Mouse (Mus musculus): ENCODE results near the gene 6430531B16Rik. TPM values are rescaled to one million over a fixed set of nuclear protein-coding genes. Genes with fewer than 3 reads are reported as not detected.

Gene 6430531B16Rik
- polyA plus RNA-seq, 2 experiments = not detected

DNA sequence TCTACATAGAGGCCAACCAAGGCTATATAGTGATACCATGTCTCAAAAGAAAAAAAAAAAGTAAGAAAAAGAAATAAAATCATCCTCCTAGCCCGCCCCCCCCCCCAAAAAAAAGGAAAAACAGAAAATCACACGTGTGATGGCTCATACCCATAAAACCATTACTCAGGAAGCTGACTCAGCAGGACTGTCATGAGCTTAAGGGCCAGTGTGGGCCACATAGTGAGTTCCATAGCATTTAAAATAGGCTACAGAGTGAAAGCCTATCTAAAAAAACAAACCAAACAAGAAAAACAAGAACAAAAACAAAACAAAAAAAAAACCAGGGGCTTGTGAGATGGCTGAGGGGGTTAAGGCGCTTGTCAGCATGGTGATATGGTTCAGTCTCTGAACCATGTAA is 2.2 kb upstream of the 6430531B16Rik start:
- TF ChIP-seq CTCF (IDR thresholded peaks at IDR 0.05; ENCODE audit: low read depth) (no peak), EP300 (IDR thresholded peaks at IDR 0.05; ENCODE audit: low read depth) (no peak)
- H3K9ac ChIP-seq (replicated peaks) = no peak overlapping the region
- H3K4me3 ChIP-seq (ENCODE audit: insufficient read depth in 1 of 2, low read depth in 2 of 2, low read length in 2 of 2) = no peak overlapping the region
- no peaks in the 10 kb centered on the region; the same call in 1 of the 2 replicates for H3K27me3 ChIP-seq (ENCODE audit: control insufficient read depth, insufficient read depth, low read length)
- peaks cover 0 to 4% of the 10 kb centered on the region in 2 experiments; a peak in 2 of 4 replicates for H3K4me1 ChIP-seq (replicated peaks; ENCODE audit: control insufficient read depth in 2 of 2, insufficient read depth in 2 of 2, low read length in 1 of 2)
- no peaks in the 10 kb centered on the region for H3K36me3 ChIP-seq (replicated peaks; ENCODE audit: control insufficient read depth, insufficient read depth, low read depth)
- no peaks in the 10 kb centered on the region for H3K9me3 ChIP-seq (ENCODE audit: control insufficient read depth, low read length)
- no peak for DNase-seq (ENCODE audit: low read depth in 3 of 3, low spot score in 3 of 3)
- whole genome bisulfite sequencing (ENCODE audit: insufficient replicate concordance) = 36% methylated on average over 3 of the region's 3 CpGs
- ATAC-seq (ENCODE audit: insufficient read depth) = no peak
- H3K27ac ChIP-seq = no peak overlapping the region
- no peak overlapping the region for H3K4me2 ChIP-seq (ENCODE audit: low read depth)

DNA sequence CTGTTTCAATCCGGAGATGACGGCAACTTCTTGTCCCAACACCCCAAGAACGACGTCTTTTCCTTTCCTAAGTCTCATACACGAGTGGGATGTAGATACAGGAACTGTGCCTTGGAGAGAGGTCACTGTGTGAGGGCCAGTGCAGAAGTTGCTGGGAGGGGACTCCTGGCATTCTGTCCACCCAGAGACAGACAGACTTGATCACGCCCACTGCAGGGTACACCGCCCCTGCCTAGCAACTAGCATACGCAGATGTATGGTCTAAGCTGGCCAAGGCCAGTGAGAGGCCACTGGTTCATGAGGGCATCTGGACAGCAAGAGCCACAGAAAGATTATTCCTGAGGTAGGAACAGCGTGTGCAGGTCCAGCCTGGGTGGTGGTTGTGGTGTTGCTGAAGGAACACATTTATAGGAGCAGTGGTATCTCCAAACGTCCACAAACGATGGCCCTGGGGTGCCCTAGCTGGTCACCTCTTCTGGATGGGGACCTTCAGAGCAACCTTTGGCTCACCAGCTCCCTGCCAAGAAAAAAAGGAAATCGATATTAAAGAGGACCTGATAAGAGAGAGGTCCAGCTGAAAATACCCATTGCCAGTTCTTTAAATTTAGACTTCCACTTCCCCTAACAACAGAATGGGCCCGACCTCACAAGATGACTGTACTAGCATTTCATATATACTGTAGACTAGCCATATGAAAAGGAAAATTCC is 610 bp upstream of the 6430531B16Rik start:
- Histone ChIP-seq H3K27ac (no peak overlapping the region), H3K27me3 (ENCODE audit: control insufficient read depth, insufficient read depth, low read length) (no peaks in the 10 kb centered on the region; the same call in 1 of the 2 replicates), H3K36me3 (replicated peaks; ENCODE audit: control insufficient read depth, insufficient read depth, low read depth) (no peaks in the 10 kb centered on the region), H3K4me1 (replicated peaks; ENCODE audit: control insufficient read depth in 2 of 2, insufficient read depth in 2 of 2, low read length in 1 of 2) (peaks cover 0 to 6% of the 10 kb centered on the region in 2 experiments; a peak in 2 of 4 replicates), H3K4me3 (ENCODE audit: insufficient read depth in 1 of 2, low read depth in 2 of 2, low read length in 2 of 2) (peak overlapping the region; percentile 26 to 53; a peak in 2 of 4 replicates), H3K4me2 (ENCODE audit: low read depth) (peak overlapping the region; percentile 72), H3K9me3 (ENCODE audit: control insufficient read depth, low read length) (no peaks in the 10 kb centered on the region), H3K9ac (replicated peaks) (no peak overlapping the region)
- WGBS (ENCODE audit: insufficient replicate concordance) = 30% methylated on average over 13 of the region's 13 CpGs
- ATAC-seq (ENCODE audit: insufficient read depth) = peak; percentile 41; the same call in 1 of the 2 replicates
- no peak for DNase-seq (ENCODE audit: low read depth in 3 of 3, low spot score in 3 of 3)
- TF ChIP-seq CTCF (IDR thresholded peaks at IDR 0.05; ENCODE audit: low read depth) (no peak), EP300 (IDR thresholded peaks at IDR 0.05; ENCODE audit: low read depth) (no peak)

- Histone ChIP-seq H3K4me2 (ENCODE audit: low read depth) (no peak overlapping the region), H3K9me3 (ENCODE audit: control insufficient read depth, low read length) (no peaks in the 10 kb centered on the region), H3K4me1 (replicated peaks; ENCODE audit: control insufficient read depth in 2 of 2, insufficient read depth in 2 of 2, low read length in 1 of 2) (peaks cover 0 to 6% of the 10 kb centered on the region in 2 experiments; a peak in 2 of 4 replicates), H3K27me3 (ENCODE audit: control insufficient read depth, insufficient read depth, low read length) (no peaks in the 10 kb centered on the region; the same call in 1 of the 2 replicates), H3K4me3 (ENCODE audit: insufficient read depth in 1 of 2, low read depth in 2 of 2, low read length in 2 of 2) (no peak overlapping the region), H3K36me3 (replicated peaks; ENCODE audit: control insufficient read depth, insufficient read depth, low read depth) (no peaks in the 10 kb centered on the region), H3K27ac (no peak overlapping the region), H3K9ac (replicated peaks) (no peak overlapping the region)
- TF ChIP-seq CTCF (IDR thresholded peaks at IDR 0.05; ENCODE audit: low read depth) (no peak), EP300 (IDR thresholded peaks at IDR 0.05; ENCODE audit: low read depth) (no peak)
- no peak for ATAC-seq (ENCODE audit: insufficient read depth)
- 58% methylated on average over 5 of the region's 5 CpGs for WGBS (ENCODE audit: insufficient replicate concordance)
- DNase-seq (ENCODE audit: low read depth in 3 of 3, low spot score in 3 of 3) = no peak
These were observed 3.1 kb downstream of the 6430531B16Rik start for GRCm38 (mm10) chr7:139975471-139975870.

GRCm38 (mm10) chr7:139974307-139974706 is 4.2 kb downstream of the 6430531B16Rik start:
- no peak overlapping the region for H3K9ac ChIP-seq (replicated peaks)
- 22% methylated on average over 10 of the region's 10 CpGs for WGBS (ENCODE audit: insufficient replicate concordance)
- no peak for TF ChIP-seq CTCF (IDR thresholded peaks at IDR 0.05; ENCODE audit: low read depth)
- TF ChIP-seq EP300 (IDR thresholded peaks at IDR 0.05; ENCODE audit: low read depth) = no peak
- H3K36me3 ChIP-seq (replicated peaks; ENCODE audit: control insufficient read depth, insufficient read depth, low read depth) = no peaks in the 10 kb centered on the region
- no peak overlapping the region for H3K27ac ChIP-seq
- ATAC-seq (ENCODE audit: insufficient read depth) = no peak
- DNase-seq (ENCODE audit: low read depth in 3 of 3, low spot score in 3 of 3) = no peak
- peaks cover 0 to 6% of the 10 kb centered on the region in 2 experiments; a peak in 2 of 4 replicates for H3K4me1 ChIP-seq (replicated peaks; ENCODE audit: control insufficient read depth in 2 of 2, insufficient read depth in 2 of 2, low read length in 1 of 2)
- no peaks in the 10 kb centered on the region for H3K9me3 ChIP-seq (ENCODE audit: control insufficient read depth, low read length)
- H3K27me3 ChIP-seq (ENCODE audit: control insufficient read depth, insufficient read depth, low read length) = no peaks in the 10 kb centered on the region; the same call in 1 of the 2 replicates
- no peak overlapping the region for H3K4me3 ChIP-seq (ENCODE audit: insufficient read depth in 1 of 2, low read depth in 2 of 2, low read length in 2 of 2)
- no peak overlapping the region for H3K4me2 ChIP-seq (ENCODE audit: low read depth)

- no peak for DNase-seq (ENCODE audit: low read depth in 3 of 3, low spot score in 3 of 3)
- Histone ChIP-seq H3K27me3 (ENCODE audit: control insufficient read depth, insufficient read depth, low read length) (no peaks in the 10 kb centered on the region; the same call in 1 of the 2 replicates), H3K36me3 (replicated peaks; ENCODE audit: control insufficient read depth, insufficient read depth, low read depth) (no peaks in the 10 kb centered on the region), H3K9ac (replicated peaks) (no peak overlapping the region), H3K4me1 (replicated peaks; ENCODE audit: control insufficient read depth in 2 of 2, insufficient read depth in 2 of 2, low read length in 1 of 2) (peaks cover 0 to 2% of the 10 kb centered on the region in 2 experiments; a peak in 1 of 4 replicates), H3K27ac (no peak overlapping the region), H3K9me3 (ENCODE audit: control insufficient read depth, low read length) (no peaks in the 10 kb centered on the region), H3K4me3 (ENCODE audit: insufficient read depth in 1 of 2, low read depth in 2 of 2, low read length in 2 of 2) (no peak overlapping the region), H3K4me2 (ENCODE audit: low read depth) (no peak overlapping the region)
- TF ChIP-seq EP300 (IDR thresholded peaks at IDR 0.05; ENCODE audit: low read depth) (no peak), CTCF (IDR thresholded peaks at IDR 0.05; ENCODE audit: low read depth) (no peak)
- ATAC-seq (ENCODE audit: insufficient read depth) = no peak
These were observed 5.6 kb downstream of the 6430531B16Rik start for GRCm38 (mm10) chr7:139972923-139973331.

All from liver, embryonic 14.5 days (tissue).